Mouse (Mus musculus): ENCODE data around the gene Numa1. TPM values are rescaled to one million over a fixed set of nuclear protein-coding genes. Genes with fewer than 3 reads are reported as not detected.
"Not testable (repeated sequence)": the region's sequence is repeated elsewhere in the genome, so short reads cannot be mapped to it uniquely, and the experiment has no call there.

The Numa1 gene
- total and polyA plus RNA-seq, 2 experiments from 2014 or later, result 20.6 to 74.0 TPM

GRCm38 (mm10) chr7:101937569-101937968 lies 3.7 kb downstream of the Numa1 start:
- Histone ChIP-seq H3K4me3 (ENCODE audit: low read depth, low read length) (no peak overlapping the region), H3K27me3 (ENCODE audit: insufficient read depth, low read length) (no peaks in the 10 kb centered on the region), H3K9me3 (ENCODE audit: low read length) (no peaks in the 10 kb centered on the region), H3K27ac (ENCODE audit: low read depth, low read length) (no peak overlapping the region), H3K36me3 (ENCODE audit: insufficient read depth, low read length) (0 out of 2 replicates have a peak, but pooled peaks cover 2% of the 10 kb centered on the region), H3K4me1 (ENCODE audit: insufficient read depth, low read length) (peaks cover under 1% of the 10 kb centered on the region; the same call in 1 of the 2 replicates), H3K9ac (replicated peaks; ENCODE audit: low read length, poor library complexity, severe bottlenecking) (no peak overlapping the region), H3K4me2 (ENCODE audit: low read depth, low read length, poor library complexity, severe bottlenecking) (no peak overlapping the region)
- TF ChIP-seq CTCF (IDR thresholded peaks at IDR 0.05), result no peak
- DNase-seq (ENCODE audit: low spot score) (no peak), ATAC-seq (ENCODE audit: low FRiP score) (no peak)
- 94% methylated on average over 4 of the region's 4 CpGs for WGBS

GRCm38 (mm10) chr7:101938348-101938747 lies 4.4 kb downstream of the Numa1 start:
- H3K9me3 ChIP-seq (ENCODE audit: low read length), result no peaks in the 10 kb centered on the region
- DNase-seq (ENCODE audit: low spot score) (no peak), ATAC-seq (ENCODE audit: low FRiP score) (no peak)
- H3K4me1 ChIP-seq (ENCODE audit: insufficient read depth, low read length), result no peaks in the 10 kb centered on the region; the same call in 1 of the 2 replicates
- no peak overlapping the region for H3K4me3 ChIP-seq (ENCODE audit: low read depth, low read length)
- 95% methylated on average over 2 of the region's 2 CpGs for WGBS
- no peaks in the 10 kb centered on the region for H3K27me3 ChIP-seq (ENCODE audit: insufficient read depth, low read length)
- no peak overlapping the region for H3K9ac ChIP-seq (replicated peaks; ENCODE audit: low read length, poor library complexity, severe bottlenecking)
- 0 out of 2 replicates have a peak, but pooled peaks cover 2% of the 10 kb centered on the region for H3K36me3 ChIP-seq (ENCODE audit: insufficient read depth, low read length)
- no peak for TF ChIP-seq CTCF (IDR thresholded peaks at IDR 0.05)
- no peak overlapping the region for H3K27ac ChIP-seq (ENCODE audit: low read depth, low read length)
- H3K4me2 ChIP-seq (ENCODE audit: low read depth, low read length, poor library complexity, severe bottlenecking), result no peak overlapping the region

- H3K9ac ChIP-seq (replicated peaks; ENCODE audit: low read length, poor library complexity, severe bottlenecking), result no peak overlapping the region
- H3K9me3 ChIP-seq (ENCODE audit: low read length), result no peaks in the 10 kb centered on the region
- WGBS, result 93% methylated on average over 4 of the region's 4 CpGs
- H3K27me3 ChIP-seq (ENCODE audit: insufficient read depth, low read length), result no peaks in the 10 kb centered on the region
- no peak overlapping the region for H3K27ac ChIP-seq (ENCODE audit: low read depth, low read length)
- no peak overlapping the region for H3K4me3 ChIP-seq (ENCODE audit: low read depth, low read length)
- DNase-seq (ENCODE audit: low spot score) (no peak), ATAC-seq (ENCODE audit: low FRiP score) (no peak)
- no peak overlapping the region for H3K4me2 ChIP-seq (ENCODE audit: low read depth, low read length, poor library complexity, severe bottlenecking)
- H3K4me1 ChIP-seq (ENCODE audit: insufficient read depth, low read length), result no peaks in the 10 kb centered on the region; the same call in 1 of the 2 replicates
- H3K36me3 ChIP-seq (ENCODE audit: insufficient read depth, low read length), result 0 out of 2 replicates have a peak, but pooled peaks cover 2% of the 10 kb centered on the region
- no peak for TF ChIP-seq CTCF (IDR thresholded peaks at IDR 0.05)
Measured at GRCm38 (mm10) chr7:101939758-101940157, 5.8 kb downstream of the Numa1 start.

- not testable (repeated sequence) for H3K27ac ChIP-seq (ENCODE audit: low read depth, low read length); DNase-seq (ENCODE audit: low spot score); H3K9ac ChIP-seq (replicated peaks; ENCODE audit: low read length, poor library complexity, severe bottlenecking); H3K27me3 ChIP-seq (ENCODE audit: insufficient read depth, low read length); ATAC-seq (ENCODE audit: low FRiP score); H3K4me2 ChIP-seq (ENCODE audit: low read depth, low read length, poor library complexity, severe bottlenecking); H3K9me3 ChIP-seq (ENCODE audit: low read length); H3K36me3 ChIP-seq (ENCODE audit: insufficient read depth, low read length); H3K4me1 ChIP-seq (ENCODE audit: insufficient read depth, low read length); H3K4me3 ChIP-seq (ENCODE audit: low read depth, low read length)
- 91% methylated on average over 5 of the region's 5 CpGs for WGBS
Measured at GRCm38 (mm10) chr7:101949008-101949407, 15.1 kb downstream of the Numa1 start.

- Histone ChIP-seq H3K4me3 (ENCODE audit: low read depth, low read length) (no peak overlapping the region), H3K36me3 (ENCODE audit: insufficient read depth, low read length) (no peaks in the 10 kb centered on the region), H3K27ac (ENCODE audit: low read depth, low read length) (no peak overlapping the region), H3K4me1 (ENCODE audit: insufficient read depth, low read length) (no peaks in the 10 kb centered on the region), H3K4me2 (ENCODE audit: low read depth, low read length, poor library complexity, severe bottlenecking) (no peak overlapping the region), H3K9me3 (ENCODE audit: low read length) (no peaks in the 10 kb centered on the region), H3K27me3 (ENCODE audit: insufficient read depth, low read length) (no peaks in the 10 kb centered on the region), H3K9ac (replicated peaks; ENCODE audit: low read length, poor library complexity, severe bottlenecking) (no peak overlapping the region)
- no peak for DNase-seq (ENCODE audit: low spot score)
- TF ChIP-seq CTCF (IDR thresholded peaks at IDR 0.05), result no peak
- no peak for ATAC-seq (ENCODE audit: low FRiP score)
- 97% methylated on average over 1 of the region's 1 CpGs for WGBS
Measured at GRCm38 (mm10) chr7:101951648-101952047, 17.7 kb downstream of the Numa1 start.

- Histone ChIP-seq H3K4me2 (ENCODE audit: low read depth, low read length, poor library complexity, severe bottlenecking) (no peak overlapping the region), H3K9me3 (ENCODE audit: low read length) (no peaks in the 10 kb centered on the region), H3K4me1 (ENCODE audit: insufficient read depth, low read length) (no peaks in the 10 kb centered on the region), H3K9ac (replicated peaks; ENCODE audit: low read length, poor library complexity, severe bottlenecking) (no peak overlapping the region), H3K36me3 (ENCODE audit: insufficient read depth, low read length) (no peaks in the 10 kb centered on the region), H3K4me3 (ENCODE audit: low read depth, low read length) (no peak overlapping the region), H3K27me3 (ENCODE audit: insufficient read depth, low read length) (no peaks in the 10 kb centered on the region), H3K27ac (ENCODE audit: low read depth, low read length) (no peak overlapping the region)
- TF ChIP-seq CTCF (IDR thresholded peaks at IDR 0.05), result no peak
- 72% methylated on average over 2 of the region's 2 CpGs for WGBS
- DNase-seq (ENCODE audit: low spot score), result no peak
- no peak for ATAC-seq (ENCODE audit: low FRiP score)
Measured at GRCm38 (mm10) chr7:101952098-101952497, 18.2 kb downstream of the Numa1 start.
